Mouse (Mus musculus) ES-Bruce4 (cell line): ENCODE data around the gene 1110008L16Rik. TPM values are rescaled to one million over a fixed set of nuclear protein-coding genes. Genes with fewer than 3 reads are reported as not detected.

Experiments
- H3K27ac ChIP-seq: 2 replicates; pipeline ENCODE4 v1.5.1; 2012; ENCODE audit warnings: low read length, inconsistent platforms; ENCODE audit not compliant: insufficient read depth
- H3K27me3 ChIP-seq: 2 replicates; pipeline ENCODE4 v1.6.1; 2012; ENCODE audit warnings: mild to moderate bottlenecking, low read length, inconsistent platforms; ENCODE audit not compliant: control insufficient read depth, poor library complexity, insufficient read depth, severe bottlenecking
- H3K36me3 ChIP-seq: 2 replicates; pipeline ENCODE4 v1.6.1; 2012; ENCODE audit warnings: inconsistent platforms, mild to moderate bottlenecking, low read length, moderate library complexity; ENCODE audit not compliant: control insufficient read depth, poor library complexity, insufficient read depth, severe bottlenecking
- H3K4me1 ChIP-seq: one replicate; pipeline ENCODE4 v1.8.1; 2011; ENCODE audit warnings: low read length; ENCODE audit not compliant: control insufficient read depth, insufficient read depth
- H3K4me3 ChIP-seq: 2 replicates; pipeline ENCODE4 v1.5.1; 2011; ENCODE audit warnings: low read depth, mild to moderate bottlenecking, low read length
- H3K9ac ChIP-seq: 2 replicates; pipeline ENCODE4 v1.6.1; 2012; ENCODE audit warnings: low read depth, mild to moderate bottlenecking, inconsistent platforms; ENCODE audit not compliant: poor library complexity, severe bottlenecking
- H3K9me3 ChIP-seq: replicated peaks from 2 replicates; pipeline ENCODE4 v1.6.1; 2012; ENCODE audit warnings: mild to moderate bottlenecking, low read length, inconsistent platforms; ENCODE audit not compliant: control insufficient read depth, poor library complexity, insufficient read depth, severe bottlenecking
- CTCF ChIP-seq: IDR thresholded peaks from one replicate; pipeline ENCODE4 v1.8.1; 2011; ENCODE audit warnings: low read depth, low read length
- EP300 ChIP-seq: IDR thresholded peaks from 2 replicates; pipeline ENCODE4 v1.6.1; 2011; ENCODE audit warnings: low read depth, low read length; ENCODE audit not compliant: insufficient read depth
- POLR2A ChIP-seq: IDR thresholded peaks from one replicate; pipeline ENCODE4 v1.8.1; 2011; ENCODE audit warnings: low read length; ENCODE audit not compliant: insufficient read depth
- polyA plus RNA-seq: library from polyadenylated mRNA; stranded (reverse); fragments of >200 nt; gene quantifications from 2 replicates; pipeline ENCODE4 v1.2.4, GENCODE M21; 2011; ENCODE audit warnings: low read depth; ENCODE audit not compliant: missing spikeins, insufficient read depth, insufficient read length

Gene 1110008L16Rik
- polyA plus RNA-seq, 1 experiment: 32.6 TPM

- no peak overlapping the region for H3K27ac ChIP-seq
- H3K36me3 ChIP-seq: no peaks in the 10 kb centered on the region
- TF ChIP-seq CTCF (no peak), POLR2A (no peak), EP300 (no peak)
- no peak overlapping the region for H3K9ac ChIP-seq
- no peak overlapping the region for H3K4me3 ChIP-seq
- peaks cover 3% of the 10 kb centered on the region for H3K4me1 ChIP-seq
- no peaks in the 10 kb centered on the region for H3K27me3 ChIP-seq
- no peaks in the 10 kb centered on the region; the same call in 1 of the 2 replicates for H3K9me3 ChIP-seq
These were observed 73.2 kb downstream of the 1110008L16Rik start for GRCm38 (mm10) chr12:55372424-55373055.

DNA sequence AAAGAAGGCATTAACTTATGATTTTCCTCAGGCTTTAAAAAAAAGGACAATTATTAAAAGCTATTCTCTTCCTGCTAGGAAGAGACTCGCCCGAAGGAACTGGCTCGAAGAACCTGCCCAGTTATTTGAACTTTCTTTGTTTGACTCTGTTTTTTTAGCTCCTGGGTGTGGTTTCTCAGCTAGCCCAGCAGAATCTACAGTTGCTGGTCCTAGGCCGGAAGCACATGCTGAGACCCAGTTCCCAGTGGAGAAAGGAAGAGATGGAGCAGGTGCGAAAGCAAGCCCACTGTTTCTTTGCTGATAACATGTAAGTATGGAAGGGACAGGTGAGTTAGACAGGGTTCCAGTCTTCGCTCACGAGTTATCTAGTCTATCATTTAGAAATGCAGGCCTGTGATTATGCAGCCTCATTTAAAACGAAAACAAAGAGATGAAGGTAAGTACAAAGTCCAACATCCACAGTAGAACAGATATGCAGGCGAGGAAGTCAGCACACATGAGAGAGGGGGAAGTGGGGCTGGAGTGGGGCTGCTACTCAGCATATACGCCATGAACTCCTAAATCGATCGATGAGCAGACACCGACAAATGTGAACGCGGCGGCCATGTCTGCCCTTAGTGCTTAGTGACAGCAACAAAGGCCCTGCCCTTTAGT is 77.7 kb downstream of the 1110008L16Rik start:
- no peaks in the 10 kb centered on the region; the same call in 1 of the 2 replicates for H3K9me3 ChIP-seq
- peaks cover 1% of the 10 kb centered on the region; the same call in 1 of the 2 replicates for H3K36me3 ChIP-seq
- H3K27me3 ChIP-seq: no peaks in the 10 kb centered on the region
- peak overlapping the region; percentile 24 for H3K4me3 ChIP-seq
- H3K27ac ChIP-seq: peak overlapping the region; percentile 97
- no peak for TF ChIP-seq CTCF
- no peak for TF ChIP-seq POLR2A
- 0 out of 2 replicates have a peak, but pooled peaks have one; percentile 64 for TF ChIP-seq EP300
- peaks cover 5% of the 10 kb centered on the region for H3K4me1 ChIP-seq
- peak overlapping the region; percentile 11; the same call in 1 of the 2 replicates for H3K9ac ChIP-seq

- no peak for TF ChIP-seq CTCF
- TF ChIP-seq EP300: peak; percentile 90
- no peak for TF ChIP-seq POLR2A
- Histone ChIP-seq H3K27me3 (no peaks in the 10 kb centered on the region), H3K4me1 (peaks cover 6% of the 10 kb centered on the region), H3K9ac (peak overlapping the region; percentile 11; the same call in 1 of the 2 replicates), H3K4me3 (peak overlapping the region; percentile 24), H3K36me3 (peaks cover 3% of the 10 kb centered on the region), H3K9me3 (no peaks in the 10 kb centered on the region; the same call in 1 of the 2 replicates), H3K27ac (peak overlapping the region; percentile 97)
These were observed 78.2 kb downstream of the 1110008L16Rik start for GRCm38 (mm10) chr12:55377610-55377980.

DNA sequence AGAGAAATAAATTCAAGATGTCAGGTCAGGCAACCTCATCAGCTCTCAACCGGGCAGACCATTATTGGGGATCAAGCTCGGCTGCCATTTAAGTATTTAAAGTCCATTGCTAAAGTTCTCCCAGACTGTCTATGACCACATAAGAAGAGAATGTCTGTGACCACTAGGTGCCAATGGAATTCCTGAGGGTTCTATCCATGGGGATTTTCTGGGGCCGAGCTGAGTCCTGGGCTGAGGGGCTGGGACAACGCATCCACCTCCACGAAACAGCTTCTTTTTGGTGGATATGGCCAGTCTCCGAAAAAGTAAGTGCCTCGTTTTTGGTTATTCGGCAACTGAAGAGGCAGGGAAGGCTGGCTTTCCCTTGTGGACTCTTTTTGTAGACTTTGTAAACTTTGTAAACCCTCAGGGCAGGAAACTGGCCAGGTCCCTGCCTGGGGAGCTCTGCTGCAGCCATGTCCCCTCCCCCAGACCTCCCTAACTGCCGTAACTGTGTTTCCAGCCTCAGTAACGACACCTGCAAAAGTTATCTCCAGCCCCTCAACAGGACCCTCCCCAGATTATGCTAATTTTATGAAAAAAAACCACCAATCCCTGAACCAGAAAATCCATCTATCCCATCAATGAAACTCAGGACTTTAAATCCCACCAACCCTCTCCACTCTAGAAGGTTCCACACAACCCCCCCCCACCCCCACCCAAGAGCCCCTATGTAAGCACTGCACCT is 84.8 kb downstream of the 1110008L16Rik start, which contains the start of gene Psma6:
TSS of gene Psma6 (plus strand) at position 200 of the 727 bp plus-strand sequence.
- no peaks in the 10 kb centered on the region for H3K27me3 ChIP-seq
- peak within 1 kb of the TSS; percentile 74; the same call in 1 of the 2 replicates for H3K27ac ChIP-seq
- no peak within 1 kb of the TSS for H3K9ac ChIP-seq
- H3K9me3 ChIP-seq: no peaks in the 10 kb centered on the region
- H3K4me3 ChIP-seq: no peak within 1 kb of the TSS
- TF ChIP-seq CTCF (no peak), POLR2A (no peak), EP300 (no peak)
- peaks cover 3% of the 10 kb centered on the region for H3K36me3 ChIP-seq
- peaks cover 16% of the 10 kb centered on the region for H3K4me1 ChIP-seq

DNA sequence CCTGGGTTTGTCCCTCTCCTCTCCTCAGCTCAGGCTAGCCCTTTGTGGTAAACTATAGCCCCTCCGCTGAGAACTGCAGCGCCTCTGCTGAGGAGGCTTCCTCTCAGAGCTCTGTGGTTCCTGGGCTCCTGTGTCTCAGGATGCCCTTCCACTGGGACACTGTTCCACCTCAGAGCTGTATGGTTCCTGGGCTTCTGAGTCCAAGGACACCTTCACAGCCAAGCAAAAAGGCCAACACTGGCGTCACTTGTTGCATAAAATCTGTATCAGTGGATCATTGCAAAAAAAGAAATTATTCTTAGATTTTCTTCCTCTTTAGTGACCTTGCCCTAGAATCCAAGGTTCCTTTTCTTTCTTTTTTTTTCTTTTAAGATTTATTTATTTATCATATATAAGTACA is 85.4 kb downstream of the 1110008L16Rik start:
- Histone ChIP-seq H3K27me3 (no peaks in the 10 kb centered on the region), H3K4me1 (peaks cover 19% of the 10 kb centered on the region), H3K9me3 (no peaks in the 10 kb centered on the region), H3K27ac (peak overlapping the region; percentile 6; the same call in 1 of the 2 replicates), H3K9ac (no peak overlapping the region), H3K4me3 (no peak overlapping the region), H3K36me3 (peaks cover 3% of the 10 kb centered on the region)
- TF ChIP-seq CTCF: no peak
- TF ChIP-seq POLR2A: no peak
- no peak for TF ChIP-seq EP300

GRCm38 (mm10) chr12:55385931-55386330 is 86.6 kb downstream of the 1110008L16Rik start:
- Histone ChIP-seq H3K27ac (peak overlapping the region; percentile 99), H3K4me3 (no peak overlapping the region), H3K36me3 (peaks cover 3% of the 10 kb centered on the region), H3K27me3 (no peaks in the 10 kb centered on the region), H3K9ac (0 out of 2 replicates have a peak overlapping the region, but pooled peaks have one; percentile 32), H3K9me3 (no peaks in the 10 kb centered on the region), H3K4me1 (peaks cover 20% of the 10 kb centered on the region)
- TF ChIP-seq POLR2A: no peak
- TF ChIP-seq EP300: peak; percentile 44; the same call in 1 of the 2 replicates
- TF ChIP-seq CTCF: no peak
